Mouse (Mus musculus): ENCODE measurements at regions not wholly inside any gene's neighbourhood (a gene's known extent, or its start where the extent isn't known, plus 50 kb on each side); places are given as distances from the start of the nearest gene placed in this dataset.
A peak's percentile ranks its signal among the peaks of the same experiment; 100 is the strongest.

DNA sequence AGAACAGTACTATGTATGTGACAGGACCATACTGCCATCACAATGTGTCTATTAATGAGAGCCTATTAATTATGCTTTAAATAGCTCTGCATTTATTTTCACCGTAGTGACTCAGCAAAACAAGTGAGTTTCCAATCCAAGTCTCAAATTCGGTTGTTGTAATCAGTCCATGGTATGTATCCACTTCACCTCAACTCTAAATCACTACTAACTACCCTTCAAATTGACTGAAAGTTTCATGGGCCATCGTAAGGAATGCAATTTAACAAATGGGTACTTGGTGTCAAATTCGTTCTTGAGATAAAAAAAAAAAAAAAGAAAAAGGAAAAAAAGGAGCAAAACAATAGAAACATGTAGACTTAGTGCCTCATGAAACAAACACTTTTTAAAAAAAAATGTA, 433.2 kb downstream of the 1190002N15Rik start:
- DNase-seq (ENCODE audit: low read depth), result no peak
- no peak for TF ChIP-seq CTCF (IDR thresholded peaks at IDR 0.05; ENCODE audit: borderline replicate concordance, extremely low read depth, insufficient read depth, insufficient read length)
- TF ChIP-seq POLR2A (IDR thresholded peaks at IDR 0.05; ENCODE audit: borderline replicate concordance, extremely low read depth, insufficient read depth, insufficient read length, poor library complexity, severe bottlenecking), result no peak

DNA sequence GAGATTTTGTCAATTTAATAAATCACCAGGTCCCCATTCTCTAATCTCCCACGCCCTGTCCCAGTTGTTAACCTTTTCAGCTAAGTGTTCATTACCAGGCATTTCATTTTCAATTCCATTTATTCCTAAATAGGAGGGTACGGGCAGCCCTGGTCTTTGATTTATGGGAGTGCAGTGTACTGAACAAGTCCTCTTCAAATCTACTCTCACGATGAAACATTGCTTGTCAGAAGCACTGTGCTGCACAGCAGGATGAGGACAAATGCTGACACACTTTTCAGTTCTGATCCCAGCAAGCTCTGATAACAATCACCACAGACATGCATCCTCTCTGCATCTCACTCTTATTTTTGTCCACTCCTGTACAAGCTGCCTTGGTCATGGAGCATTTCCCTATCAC, 435.9 kb downstream of the 1190002N15Rik start:
- TF ChIP-seq CTCF (IDR thresholded peaks at IDR 0.05; ENCODE audit: borderline replicate concordance, extremely low read depth, insufficient read depth, insufficient read length) (no peak), POLR2A (IDR thresholded peaks at IDR 0.05; ENCODE audit: borderline replicate concordance, extremely low read depth, insufficient read depth, insufficient read length, poor library complexity, severe bottlenecking) (no peak)
- DNase-seq (ENCODE audit: low read depth), result no peak

DNA sequence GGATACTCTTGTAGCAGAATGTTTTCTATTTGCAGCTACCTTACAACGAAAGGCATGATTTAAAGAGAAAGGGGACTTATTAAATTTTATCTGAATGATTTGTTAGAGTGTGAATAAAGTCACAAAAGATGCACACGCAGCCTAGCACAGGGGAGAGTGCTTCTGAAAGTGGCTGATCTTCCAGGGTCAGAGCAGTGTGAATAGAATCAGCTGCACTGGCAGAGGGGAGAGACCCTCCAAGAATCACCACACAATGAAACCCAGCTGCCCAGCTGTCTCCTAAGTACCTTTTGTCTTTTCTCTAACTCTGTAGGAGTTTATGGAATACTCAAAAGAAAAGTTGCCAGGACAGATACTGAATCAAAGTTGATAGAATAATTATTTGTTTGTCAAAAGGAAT, 443.1 kb downstream of the 1190002N15Rik start:
- TF ChIP-seq CTCF (IDR thresholded peaks at IDR 0.05; ENCODE audit: borderline replicate concordance, extremely low read depth, insufficient read depth, insufficient read length) (no peak), POLR2A (IDR thresholded peaks at IDR 0.05; ENCODE audit: borderline replicate concordance, extremely low read depth, insufficient read depth, insufficient read length, poor library complexity, severe bottlenecking) (no peak)
- DNase-seq (ENCODE audit: low read depth), result no peak

DNA sequence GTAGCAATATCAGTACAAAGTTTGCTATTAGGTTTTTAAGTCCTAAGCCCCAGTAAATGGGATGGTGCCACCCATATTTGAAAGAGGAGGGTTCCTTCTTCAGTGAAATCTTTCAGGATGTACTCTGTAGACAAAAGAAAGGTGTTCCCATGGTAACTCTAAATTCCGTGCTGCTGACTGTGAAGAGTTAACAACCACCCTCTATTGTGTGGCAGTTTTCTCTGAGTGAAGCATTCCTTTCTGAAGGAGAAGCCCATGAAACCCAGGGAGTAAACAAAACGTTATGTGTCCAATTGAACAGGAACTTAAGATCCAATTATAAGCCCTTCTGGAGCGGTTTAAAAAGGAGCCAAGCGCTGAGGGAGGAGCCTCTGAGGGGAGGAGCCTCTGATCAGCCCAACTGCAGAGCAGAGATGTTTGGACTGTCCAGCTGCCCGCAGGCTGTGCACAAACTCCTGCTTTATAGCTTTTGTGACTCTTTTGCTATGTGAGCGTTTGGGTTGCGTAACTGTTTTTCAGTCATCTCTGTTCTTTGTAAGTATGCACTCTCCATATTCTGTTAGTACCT, 446.1 kb downstream of the 1190002N15Rik start:
- peak; percentile 51 for DNase-seq (ENCODE audit: low read depth)
- no peak for TF ChIP-seq CTCF (IDR thresholded peaks at IDR 0.05; ENCODE audit: borderline replicate concordance, extremely low read depth, insufficient read depth, insufficient read length)
- TF ChIP-seq POLR2A (IDR thresholded peaks at IDR 0.05; ENCODE audit: borderline replicate concordance, extremely low read depth, insufficient read depth, insufficient read length, poor library complexity, severe bottlenecking), result no peak

GRCm38 (mm10) chr9:94089759-94090158, 448.1 kb downstream of the 1190002N15Rik start:
- DNase-seq (ENCODE audit: low read depth), result no peak
- TF ChIP-seq POLR2A (IDR thresholded peaks at IDR 0.05; ENCODE audit: borderline replicate concordance, extremely low read depth, insufficient read depth, insufficient read length, poor library complexity, severe bottlenecking) (no peak), CTCF (IDR thresholded peaks at IDR 0.05; ENCODE audit: borderline replicate concordance, extremely low read depth, insufficient read depth, insufficient read length) (no peak)

DNA sequence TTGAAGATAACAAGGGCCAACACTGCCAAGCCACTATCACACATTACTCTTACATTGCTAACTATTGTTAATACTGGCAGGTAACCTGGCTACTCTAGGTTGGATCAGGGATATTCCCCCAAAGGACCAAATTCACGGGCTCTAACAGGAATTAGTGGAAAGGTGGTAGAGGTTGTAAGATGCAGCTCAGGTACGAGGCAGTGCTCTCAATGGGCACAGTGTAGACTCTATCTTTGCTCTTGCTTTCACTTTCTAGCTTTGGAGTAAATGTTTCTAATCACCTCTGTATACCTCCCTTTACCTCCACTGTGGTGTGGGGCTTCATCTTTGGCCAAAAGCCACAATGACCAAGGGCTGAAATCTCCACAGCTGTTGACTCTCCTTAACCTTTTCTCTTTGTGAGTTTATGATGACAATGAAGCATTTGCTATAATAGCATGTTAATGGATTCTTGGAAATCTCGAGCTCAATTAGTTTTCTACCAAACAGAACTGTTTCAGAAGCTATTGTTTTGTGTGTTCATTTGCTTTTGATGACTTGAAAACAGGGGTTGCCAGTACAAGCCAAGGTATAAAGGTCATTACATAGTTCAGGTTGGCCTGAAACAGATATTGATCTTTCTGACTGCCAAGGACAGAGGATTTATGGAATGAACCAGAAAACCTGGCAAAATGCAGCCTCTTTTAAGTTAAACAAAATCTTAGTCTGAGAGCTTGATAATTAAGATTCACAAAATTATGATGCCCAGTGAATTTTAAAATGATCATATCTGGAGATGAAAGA, 454.1 kb downstream of the 1190002N15Rik start:
- no peak for DNase-seq (ENCODE audit: low read depth)
- TF ChIP-seq POLR2A (IDR thresholded peaks at IDR 0.05; ENCODE audit: borderline replicate concordance, extremely low read depth, insufficient read depth, insufficient read length, poor library complexity, severe bottlenecking) (no peak), CTCF (IDR thresholded peaks at IDR 0.05; ENCODE audit: borderline replicate concordance, extremely low read depth, insufficient read depth, insufficient read length) (no peak)

DNA sequence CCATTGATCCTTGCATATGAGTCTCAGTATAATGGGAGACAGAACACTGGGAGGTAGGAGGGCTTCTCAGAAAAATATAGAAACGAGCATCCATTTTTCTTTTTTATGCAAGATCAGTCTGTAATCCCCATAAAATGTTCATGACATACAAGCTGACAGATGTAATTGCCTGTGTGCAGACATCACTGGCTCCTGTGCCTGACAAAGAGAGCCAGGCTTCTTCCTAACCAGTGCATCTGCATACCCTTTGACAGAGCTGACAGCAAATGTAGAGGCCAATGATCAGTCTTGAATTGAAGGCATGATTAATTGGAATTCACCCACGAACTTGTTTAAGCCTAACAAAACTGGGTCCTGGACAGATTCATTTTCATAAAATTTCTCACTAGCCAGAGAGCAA, 463.0 kb downstream of the 1190002N15Rik start:
- DNase-seq (ENCODE audit: low read depth), result peak; percentile 56
- TF ChIP-seq CTCF (IDR thresholded peaks at IDR 0.05; ENCODE audit: borderline replicate concordance, extremely low read depth, insufficient read depth, insufficient read length) (no peak), POLR2A (IDR thresholded peaks at IDR 0.05; ENCODE audit: borderline replicate concordance, extremely low read depth, insufficient read depth, insufficient read length, poor library complexity, severe bottlenecking) (no peak)

DNA sequence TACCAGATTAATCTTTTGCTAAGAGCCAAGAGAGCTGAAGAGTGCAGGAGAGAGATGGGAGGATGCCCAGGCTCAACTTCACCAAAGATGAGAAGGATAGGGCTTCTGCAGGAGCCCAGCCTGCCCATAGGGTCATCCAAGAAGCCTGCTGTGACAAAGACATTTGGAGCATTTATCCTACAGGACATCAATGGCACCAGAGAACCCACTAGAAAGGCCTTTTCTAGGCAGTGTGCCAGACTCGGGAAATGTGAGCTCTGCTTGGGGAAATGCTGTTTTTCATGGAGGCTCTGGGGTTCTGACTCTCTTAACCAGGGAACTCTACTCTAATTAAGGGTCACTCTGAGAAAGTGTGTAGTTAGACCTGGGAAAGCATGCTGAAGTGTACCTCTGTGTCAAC, 470.8 kb downstream of the 1190002N15Rik start:
- DNase-seq (ENCODE audit: low read depth), result peak; percentile 44
- TF ChIP-seq CTCF (IDR thresholded peaks at IDR 0.05; ENCODE audit: borderline replicate concordance, extremely low read depth, insufficient read depth, insufficient read length) (no peak), POLR2A (IDR thresholded peaks at IDR 0.05; ENCODE audit: borderline replicate concordance, extremely low read depth, insufficient read depth, insufficient read length, poor library complexity, severe bottlenecking) (no peak)

DNA sequence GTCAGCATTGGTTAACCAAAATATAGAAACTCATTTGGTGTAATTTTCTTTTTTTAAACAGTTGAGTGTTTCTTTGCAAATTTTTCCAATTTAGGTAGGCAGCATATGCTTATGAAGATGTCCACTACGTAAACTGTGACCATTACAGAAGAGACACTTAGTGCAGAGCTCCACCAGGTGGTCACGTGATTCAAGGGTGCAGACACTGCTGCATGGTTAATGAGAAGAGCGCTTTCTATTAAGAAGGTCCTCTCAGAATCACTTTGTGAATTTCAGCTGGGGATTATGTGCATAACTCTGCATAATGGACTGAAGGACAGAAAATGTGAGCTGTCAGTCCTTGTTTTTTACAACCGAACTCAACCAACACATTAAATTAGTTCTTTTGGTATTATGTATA, 484.7 kb downstream of the 1190002N15Rik start:
- DNase-seq (ENCODE audit: low read depth), result peak; percentile 27
- 0 out of 2 replicates have a peak, but pooled peaks have one; percentile 3 for TF ChIP-seq CTCF (IDR thresholded peaks at IDR 0.05; ENCODE audit: borderline replicate concordance, extremely low read depth, insufficient read depth, insufficient read length)
- TF ChIP-seq POLR2A (IDR thresholded peaks at IDR 0.05; ENCODE audit: borderline replicate concordance, extremely low read depth, insufficient read depth, insufficient read length, poor library complexity, severe bottlenecking), result no peak

- DNase-seq (ENCODE audit: low read depth), result no peak
- TF ChIP-seq POLR2A (IDR thresholded peaks at IDR 0.05; ENCODE audit: borderline replicate concordance, extremely low read depth, insufficient read depth, insufficient read length, poor library complexity, severe bottlenecking), result no peak
- TF ChIP-seq CTCF (IDR thresholded peaks at IDR 0.05; ENCODE audit: borderline replicate concordance, extremely low read depth, insufficient read depth, insufficient read length), result no peak
Measured at GRCm38 (mm10) chr9:94047845-94048244, 490.0 kb downstream of the 1190002N15Rik start.

DNA sequence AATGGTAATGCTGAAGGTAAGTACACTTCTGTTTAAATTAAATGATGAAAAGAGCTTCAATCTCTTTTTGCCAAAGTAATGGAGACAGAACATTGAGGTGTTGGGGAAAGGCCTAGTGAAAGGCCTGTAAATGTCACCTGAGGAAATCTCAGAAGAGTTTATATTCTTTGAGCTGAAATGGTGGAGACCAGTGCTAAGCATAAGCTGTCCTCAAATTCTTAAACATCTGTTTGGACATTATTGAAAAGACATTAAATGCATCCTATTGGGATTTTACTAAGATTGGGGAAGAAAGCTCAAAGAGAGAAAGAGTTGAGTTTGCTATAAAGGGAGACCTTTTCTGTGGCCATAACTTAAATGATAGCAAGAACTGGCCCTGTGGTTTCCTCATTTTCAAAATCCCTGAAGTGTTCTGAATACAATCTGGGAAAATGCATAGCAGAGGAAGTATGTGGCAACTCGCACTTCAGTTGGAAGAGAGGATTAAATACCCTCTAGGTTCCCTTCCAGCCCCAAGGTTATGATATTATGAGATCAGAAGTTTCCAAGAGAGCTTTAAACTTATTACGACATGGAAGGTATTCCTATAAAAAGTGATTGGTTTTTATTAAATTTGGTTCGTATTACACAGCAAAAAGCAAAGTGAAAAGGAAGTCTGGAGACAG, 492.3 kb downstream of the 1190002N15Rik start:
- no peak for TF ChIP-seq CTCF (IDR thresholded peaks at IDR 0.05; ENCODE audit: borderline replicate concordance, extremely low read depth, insufficient read depth, insufficient read length)
- no peak for TF ChIP-seq POLR2A (IDR thresholded peaks at IDR 0.05; ENCODE audit: borderline replicate concordance, extremely low read depth, insufficient read depth, insufficient read length, poor library complexity, severe bottlenecking)

More for the DNA sequence above, 492.3 kb downstream of the 1190002N15Rik start:
- DNase-seq (ENCODE audit: low read depth), result no peak
